Mouse (Mus musculus) liver, embryonic 14.5 days (tissue): ENCODE measurements at regions not wholly inside any gene's neighbourhood (a gene's known extent, or its start where the extent isn't known, plus 50 kb on each side); places are given as distances from the start of the nearest gene placed in this dataset.

ENCODE experiments used
- ATAC-seq: fragments of 200-750 bp; cut with Nextera tagmentation; 2 replicates; pipeline ENCODE4 v1.8.0; 2017; ENCODE audit warnings: moderate number of reproducible peaks, mild to moderate bottlenecking, moderate library complexity; ENCODE audit not compliant: insufficient read depth
- DNase-seq, 3 experiments: peaks; one replicate each; pipeline ENCODE4 v3.0.0-alpha.2; 2012 to 2013; ENCODE audit warnings: low read depth in 3 of 3, low spot score in 3 of 3
- H3K27ac ChIP-seq: fragments of 300-500 bp; sonication (generic); 2 replicates; pipeline ENCODE4 v1.5.1; 2014; ENCODE audit warnings: moderate library complexity, mild to moderate bottlenecking, control low read depth, inconsistent platforms
- H3K27me3 ChIP-seq: fragments of 300-500 bp; sonication (generic); 2 replicates; pipeline ENCODE4 v1.6.1; 2014; ENCODE audit warnings: mild to moderate bottlenecking, low read length, moderate library complexity; ENCODE audit not compliant: control insufficient read depth, insufficient read depth
- H3K36me3 ChIP-seq: fragments of 300-500 bp; sonication (generic); replicated peaks from 2 replicates; pipeline ENCODE4 v1.6.1; 2014; ENCODE audit warnings: low read depth; ENCODE audit not compliant: control insufficient read depth, insufficient read depth
- H3K4me1 ChIP-seq, 2 experiments: fragments of 200-500 bp in 1 of 2; fragments of 300-500 bp in 1 of 2; sonication (generic) in 1 of 2; replicated peaks; 2 replicates each; pipeline ENCODE4 v1.6.1; 2012 to 2014; ENCODE audit warnings: antibody characterized with exemption in 1 of 2, inconsistent platforms in 1 of 2, low read length in 1 of 2; ENCODE audit not compliant: control insufficient read depth in 2 of 2, insufficient read depth in 2 of 2
- H3K4me2 ChIP-seq: fragments of 300-500 bp; sonication (generic); 2 replicates; pipeline ENCODE4 v1.6.1; 2014; ENCODE audit warnings: low read depth, mild to moderate bottlenecking, control low read depth, moderate library complexity
- H3K4me3 ChIP-seq, 2 experiments: fragments of 200-500 bp in 1 of 2; fragments of 300-500 bp in 1 of 2; sonication (generic) in 1 of 2; 2 replicates each; pipeline ENCODE4 v1.5.1; 2012 to 2014; ENCODE audit warnings: low read depth in 2 of 2, low read length in 2 of 2, mild to moderate bottlenecking in 2 of 2, control low read depth in 1 of 2, inconsistent platforms in 1 of 2, moderate library complexity in 1 of 2; ENCODE audit not compliant: insufficient read depth in 1 of 2
- H3K9ac ChIP-seq: fragments of 300-500 bp; sonication (generic); replicated peaks from 2 replicates; pipeline ENCODE4 v1.6.1; 2014; ENCODE audit warnings: mild to moderate bottlenecking, control low read depth, moderate library complexity
- H3K9me3 ChIP-seq: fragments of 300-500 bp; sonication (generic); 2 replicates; pipeline ENCODE4 v1.6.1; 2016; ENCODE audit warnings: low read length, mixed read lengths; ENCODE audit not compliant: control insufficient read depth
- CTCF ChIP-seq: IDR thresholded peaks from 2 replicates; pipeline ENCODE4 v1.5.1; 2016; ENCODE audit warnings: antibody characterized with exemption, low read depth, control low read depth
- EP300 ChIP-seq: IDR thresholded peaks from 2 replicates; pipeline ENCODE4 v1.6.1; 2016; ENCODE audit warnings: antibody characterized with exemption, low read depth
- whole genome bisulfite sequencing: fragments of 180-500 bp; shearing (Covaris S2); extraction: QIAGEN DNeasy Blood & Tissue Kit; methylation state at CpG from one replicate; pipeline ENCODE4 v1.1.7; 2014; ENCODE audit not compliant: insufficient replicate concordance; 5-methylcytosine and 5-hydroxymethylcytosine counted together

GRCm38 (mm10) chr2:160085999-160086398, 248.0 kb downstream of the Gm826 start:
- ATAC-seq, result no peak
- TF ChIP-seq CTCF, result no peak
- no peak for TF ChIP-seq EP300
- H3K4me1 ChIP-seq, result no peaks in the 10 kb centered on the region
- H3K4me2 ChIP-seq, result no peak overlapping the region
- WGBS, result 50% methylated on average over 4 of the region's 4 CpGs
- H3K9me3 ChIP-seq, result no peaks in the 10 kb centered on the region
- no peaks in the 10 kb centered on the region for H3K36me3 ChIP-seq
- H3K27me3 ChIP-seq, result no peaks in the 10 kb centered on the region
- H3K9ac ChIP-seq, result no peak overlapping the region
- H3K27ac ChIP-seq, result no peak overlapping the region
- DNase-seq, result no peak
- H3K4me3 ChIP-seq, result no peak overlapping the region

GRCm38 (mm10) chr2:160083674-160084073, 250.3 kb downstream of the Gm826 start:
- DNase-seq (no peak), ATAC-seq (no peak)
- H3K4me3 ChIP-seq, result no peak overlapping the region
- WGBS, result 66% methylated on average over 4 of the region's 4 CpGs
- H3K4me1 ChIP-seq, result no peaks in the 10 kb centered on the region
- no peak overlapping the region for H3K9ac ChIP-seq
- TF ChIP-seq CTCF (no peak), EP300 (no peak)
- no peaks in the 10 kb centered on the region for H3K36me3 ChIP-seq
- H3K27ac ChIP-seq, result no peak overlapping the region
- no peak overlapping the region for H3K4me2 ChIP-seq
- no peaks in the 10 kb centered on the region for H3K27me3 ChIP-seq
- no peaks in the 10 kb centered on the region for H3K9me3 ChIP-seq

GRCm38 (mm10) chr2:160082106-160082653, 251.8 kb downstream of the Gm826 start:
- no peak overlapping the region for H3K27ac ChIP-seq
- 59% methylated on average over 5 of the region's 5 CpGs for WGBS
- TF ChIP-seq EP300, result no peak
- no peak for TF ChIP-seq CTCF
- no peaks in the 10 kb centered on the region for H3K9me3 ChIP-seq
- H3K27me3 ChIP-seq, result no peaks in the 10 kb centered on the region
- H3K4me2 ChIP-seq, result no peak overlapping the region
- no peak overlapping the region for H3K9ac ChIP-seq
- no peak overlapping the region for H3K4me3 ChIP-seq
- no peaks in the 10 kb centered on the region for H3K36me3 ChIP-seq
- DNase-seq, result no peak
- ATAC-seq, result no peak
- no peaks in the 10 kb centered on the region for H3K4me1 ChIP-seq

GRCm38 (mm10) chr2:160075694-160076093, 258.3 kb downstream of the Gm826 start:
- no peak for ATAC-seq
- H3K9ac ChIP-seq, result no peak overlapping the region
- no peak overlapping the region for H3K27ac ChIP-seq
- no peaks in the 10 kb centered on the region for H3K9me3 ChIP-seq
- WGBS, result 46% methylated on average over 3 of the region's 3 CpGs
- no peaks in the 10 kb centered on the region for H3K36me3 ChIP-seq
- no peaks in the 10 kb centered on the region for H3K27me3 ChIP-seq
- no peak overlapping the region for H3K4me3 ChIP-seq
- no peak for DNase-seq
- H3K4me1 ChIP-seq, result no peaks in the 10 kb centered on the region
- TF ChIP-seq CTCF (no peak), EP300 (no peak)
- H3K4me2 ChIP-seq, result no peak overlapping the region

GRCm38 (mm10) chr2:160070441-160070840, 263.5 kb downstream of the Gm826 start:
- no peak for ATAC-seq
- TF ChIP-seq CTCF (no peak), EP300 (no peak)
- Histone ChIP-seq H3K27me3 (no peaks in the 10 kb centered on the region), H3K9ac (no peak overlapping the region), H3K36me3 (no peaks in the 10 kb centered on the region), H3K9me3 (no peaks in the 10 kb centered on the region), H3K4me3 (no peak overlapping the region), H3K4me1 (no peaks in the 10 kb centered on the region; a peak in 1 of 4 replicates), H3K4me2 (no peak overlapping the region), H3K27ac (no peak overlapping the region)
- 25% methylated on average over 2 of the region's 2 CpGs for WGBS
- peak in 2 of 3 experiments; percentile 16 to 31 for DNase-seq
